Mouse (Mus musculus) testis, adult 2 months (tissue): ENCODE measurements at regions not wholly inside any gene's neighbourhood (a gene's known extent, or its start where the extent isn't known, plus 50 kb on each side); places are given as distances from the start of the nearest gene placed in this dataset.

Experiments used
- H3K27ac ChIP-seq: fragments of 200-500 bp; 2 replicates; pipeline ENCODE4 v1.5.1; 2012; ENCODE audit warnings: low read depth, low read length; ENCODE audit not compliant: control insufficient read depth, insufficient read depth
- H3K27me3 ChIP-seq: fragments of 200-500 bp; 2 replicates; pipeline ENCODE4 v1.6.1; 2012; ENCODE audit warnings: mild to moderate bottlenecking, low read length, moderate library complexity; ENCODE audit not compliant: control insufficient read depth, insufficient read depth
- H3K36me3 ChIP-seq: fragments of 200-500 bp; 2 replicates; pipeline ENCODE4 v1.6.1; 2012; ENCODE audit warnings: mild to moderate bottlenecking, low read length; ENCODE audit not compliant: control insufficient read depth, insufficient read depth
- H3K4me1 ChIP-seq: fragments of 200-500 bp; 2 replicates; pipeline ENCODE4 v1.6.1; 2012; ENCODE audit warnings: low read length; ENCODE audit not compliant: control insufficient read depth, insufficient read depth
- H3K4me3 ChIP-seq: fragments of 200-500 bp; 2 replicates; pipeline ENCODE4 v1.5.1; 2012; ENCODE audit warnings: low read depth, mild to moderate bottlenecking, low read length, moderate library complexity, mixed read lengths; ENCODE audit not compliant: control insufficient read depth
- CTCF ChIP-seq: fragments of 200-500 bp; IDR thresholded peaks from 2 replicates; pipeline ENCODE4 v1.5.1; 2012; ENCODE audit warnings: low read depth, mild to moderate bottlenecking, inconsistent platforms, low read length, moderate library complexity; ENCODE audit not compliant: control insufficient read depth, insufficient read depth, insufficient replicate concordance
- POLR2A ChIP-seq: fragments of 200-500 bp; IDR thresholded peaks from 2 replicates; pipeline ENCODE4 v1.6.1; 2012; ENCODE audit warnings: low read depth, mild to moderate bottlenecking, inconsistent platforms, low read length, moderate library complexity; ENCODE audit not compliant: control insufficient read depth

DNA sequence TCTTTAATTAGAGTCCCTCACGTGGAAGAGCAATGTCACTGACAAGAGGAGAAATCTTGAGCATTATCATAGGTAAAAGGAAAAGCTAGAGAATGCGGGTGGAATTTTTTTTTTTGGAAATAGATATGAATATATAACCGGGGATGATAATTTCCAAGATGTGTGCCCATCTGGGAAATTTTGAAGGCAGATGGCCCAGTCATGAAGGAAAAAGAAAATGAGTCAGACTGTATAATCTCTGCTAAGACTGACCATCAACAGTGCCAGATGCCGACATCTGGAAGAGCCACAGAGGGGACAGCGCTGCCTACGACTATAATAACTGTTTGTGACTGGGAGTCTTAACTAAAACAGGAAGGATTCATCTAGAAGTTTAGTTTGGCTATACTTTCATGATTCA, 243.0 kb upstream of the Zwint start:
- no peak overlapping the region for H3K4me3 ChIP-seq
- no peaks in the 10 kb centered on the region for H3K27me3 ChIP-seq
- H3K27ac ChIP-seq = no peak overlapping the region
- H3K4me1 ChIP-seq = no peaks in the 10 kb centered on the region
- TF ChIP-seq POLR2A (no peak), CTCF (no peak)
- H3K36me3 ChIP-seq = no peaks in the 10 kb centered on the region

- H3K36me3 ChIP-seq = no peaks in the 10 kb centered on the region
- no peaks in the 10 kb centered on the region for H3K27me3 ChIP-seq
- no peak overlapping the region for H3K4me3 ChIP-seq
- no peak for TF ChIP-seq POLR2A
- no peak for TF ChIP-seq CTCF
- H3K27ac ChIP-seq = no peak overlapping the region
- no peaks in the 10 kb centered on the region for H3K4me1 ChIP-seq
Measured at GRCm38 (mm10) chr10:72454629-72455028, 200.0 kb upstream of the Zwint start.

DNA sequence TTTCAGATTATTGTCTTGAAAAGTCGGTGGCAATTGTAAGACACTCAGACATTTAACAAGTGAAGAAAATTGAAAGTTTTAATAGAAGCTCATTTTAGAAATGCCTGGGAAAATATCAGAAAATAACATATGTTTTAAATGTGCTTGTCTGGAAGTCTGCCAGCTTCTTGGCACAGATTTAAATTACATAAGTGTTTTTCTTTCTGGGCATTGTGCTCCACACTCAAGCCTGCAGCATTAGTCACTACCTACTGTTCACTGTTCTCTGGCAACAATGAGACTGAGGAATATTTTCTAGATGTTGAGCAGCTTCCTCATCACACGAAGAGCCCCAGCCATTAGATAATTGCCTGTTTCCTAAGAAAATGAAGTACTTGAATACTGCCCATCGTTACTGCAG, 170.3 kb upstream of the Zwint start:
- Histone ChIP-seq H3K36me3 (no peaks in the 10 kb centered on the region), H3K27ac (no peak overlapping the region), H3K27me3 (no peaks in the 10 kb centered on the region), H3K4me3 (no peak overlapping the region), H3K4me1 (no peaks in the 10 kb centered on the region)
- TF ChIP-seq CTCF (no peak), POLR2A (no peak)

DNA sequence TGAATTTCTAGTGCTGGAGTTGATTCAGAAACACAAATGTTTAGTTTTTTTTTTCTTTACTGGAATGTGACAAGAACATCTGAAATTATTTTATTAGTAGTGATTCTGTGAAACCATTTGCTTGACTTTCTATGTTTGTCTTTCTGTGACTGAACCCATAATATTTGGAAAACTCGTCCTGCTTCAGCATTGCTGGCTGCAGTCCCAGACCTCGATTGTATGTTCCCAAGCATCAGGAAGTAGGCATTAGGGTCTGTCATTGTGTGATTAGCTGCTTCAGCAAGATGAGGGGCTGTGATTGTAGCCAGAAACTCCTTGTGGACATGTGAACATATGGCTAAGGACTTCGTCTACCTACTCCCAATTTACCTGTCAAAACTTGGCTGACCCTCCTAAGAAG, 122.2 kb upstream of the Zwint start:
- no peak overlapping the region for H3K4me3 ChIP-seq
- no peak for TF ChIP-seq CTCF
- no peak for TF ChIP-seq POLR2A
- H3K27ac ChIP-seq = no peak overlapping the region
- H3K4me1 ChIP-seq = no peaks in the 10 kb centered on the region
- H3K36me3 ChIP-seq = no peaks in the 10 kb centered on the region
- no peaks in the 10 kb centered on the region for H3K27me3 ChIP-seq

DNA sequence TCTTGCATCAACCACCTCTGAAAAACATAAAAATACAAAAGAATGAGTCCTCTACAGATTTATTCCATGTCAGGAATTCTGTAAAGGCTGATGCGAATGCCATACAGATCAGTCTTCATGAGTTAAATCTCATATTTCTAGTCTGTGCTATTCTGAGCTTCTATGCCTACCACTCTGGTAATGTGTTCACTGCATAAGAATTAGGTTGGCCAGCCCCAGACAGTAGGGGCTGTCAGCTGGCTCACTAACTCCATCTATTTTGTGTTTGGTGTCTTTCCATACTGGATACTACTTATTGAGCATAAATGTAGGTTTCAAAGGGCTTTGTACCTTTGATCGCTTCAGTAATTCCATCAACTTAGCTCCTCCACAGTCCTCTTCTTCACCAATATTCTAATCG, 121.2 kb upstream of the Zwint start:
- H3K27ac ChIP-seq = no peak overlapping the region
- TF ChIP-seq POLR2A = no peak
- no peak for TF ChIP-seq CTCF
- no peaks in the 10 kb centered on the region for H3K36me3 ChIP-seq
- H3K4me3 ChIP-seq = no peak overlapping the region
- H3K4me1 ChIP-seq = no peaks in the 10 kb centered on the region
- H3K27me3 ChIP-seq = no peaks in the 10 kb centered on the region

- TF ChIP-seq POLR2A (no peak), CTCF (no peak)
- Histone ChIP-seq H3K27me3 (no peaks in the 10 kb centered on the region), H3K36me3 (no peaks in the 10 kb centered on the region), H3K4me3 (no peak overlapping the region), H3K27ac (no peak overlapping the region), H3K4me1 (no peaks in the 10 kb centered on the region)
Measured at GRCm38 (mm10) chr10:72533859-72534258, 120.8 kb upstream of the Zwint start.

DNA sequence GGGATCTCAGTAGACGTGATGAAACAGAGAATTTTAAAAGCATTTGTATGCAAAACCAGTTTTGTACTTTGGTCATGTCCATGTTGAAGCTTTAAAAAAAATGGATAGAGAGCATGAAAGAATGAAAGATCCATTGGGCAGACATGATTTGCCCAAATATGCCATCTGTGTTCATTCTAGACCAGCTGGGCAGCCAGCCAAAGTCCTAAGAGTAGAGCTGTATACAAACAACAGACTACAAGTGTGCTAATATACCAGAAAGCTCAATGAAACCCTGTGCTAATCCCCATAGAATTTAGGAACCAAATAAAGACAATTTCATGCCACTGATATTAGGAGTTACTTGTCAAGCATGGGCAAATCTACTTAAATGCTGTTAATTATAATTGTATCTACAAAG, 105.1 kb upstream of the Zwint start:
- H3K4me1 ChIP-seq = no peaks in the 10 kb centered on the region; the same call in 1 of the 2 replicates
- no peaks in the 10 kb centered on the region for H3K36me3 ChIP-seq
- TF ChIP-seq POLR2A (no peak), CTCF (no peak)
- H3K27ac ChIP-seq = no peak overlapping the region
- no peaks in the 10 kb centered on the region for H3K27me3 ChIP-seq
- no peak overlapping the region for H3K4me3 ChIP-seq

- Histone ChIP-seq H3K4me1 (no peaks in the 10 kb centered on the region; the same call in 1 of the 2 replicates), H3K36me3 (no peaks in the 10 kb centered on the region), H3K27ac (no peak overlapping the region), H3K4me3 (no peak overlapping the region), H3K27me3 (no peaks in the 10 kb centered on the region)
- TF ChIP-seq POLR2A (no peak), CTCF (no peak)
Measured at GRCm38 (mm10) chr10:72551561-72551960, 103.1 kb upstream of the Zwint start.
